Mouse (Mus musculus): ENCODE results near the gene Atxn1. TPM values are rescaled to one million over a fixed set of nuclear protein-coding genes. Genes with fewer than 3 reads are reported as not detected.
A peak's percentile ranks its signal among the peaks of the same experiment; 100 is the strongest.

Gene Atxn1
- polyA plus RNA-seq, 1 experiment from 2014 or later, result 9.0 TPM

GRCm38 (mm10) chr13:45973972-45974490 is 9.2 kb upstream of the Atxn1 start:
- no peak overlapping the region for H3K4me2 ChIP-seq
- no peak for ATAC-seq (replicated peaks)
- 63% methylated on average over 7 of the region's 7 CpGs for WGBS
- H3K36me3 ChIP-seq (replicated peaks), result no peaks in the 10 kb centered on the region
- H3K9me3 ChIP-seq, result no peaks in the 10 kb centered on the region
- H3K27me3 ChIP-seq (replicated peaks), result 0 out of 2 replicates have a peak, but pooled peaks cover 4% of the 10 kb centered on the region
- no peak overlapping the region for H3K4me3 ChIP-seq
- no peak overlapping the region for H3K9ac ChIP-seq
- no peak overlapping the region for H3K27ac ChIP-seq
- no peaks in the 10 kb centered on the region for H3K4me1 ChIP-seq

GRCm38 (mm10) chr13:45970920-45971536 is 6.2 kb upstream of the Atxn1 start:
- Histone ChIP-seq H3K9ac (no peak overlapping the region), H3K36me3 (replicated peaks) (no peaks in the 10 kb centered on the region), H3K9me3 (no peaks in the 10 kb centered on the region), H3K4me3 (no peak overlapping the region), H3K27me3 (replicated peaks) (0 out of 2 replicates have a peak, but pooled peaks cover 4% of the 10 kb centered on the region), H3K4me2 (no peak overlapping the region), H3K27ac (no peak overlapping the region), H3K4me1 (peaks cover 8% of the 10 kb centered on the region)
- no peak for ATAC-seq (replicated peaks)
- 50% methylated on average over 12 of the region's 12 CpGs for WGBS

DNA sequence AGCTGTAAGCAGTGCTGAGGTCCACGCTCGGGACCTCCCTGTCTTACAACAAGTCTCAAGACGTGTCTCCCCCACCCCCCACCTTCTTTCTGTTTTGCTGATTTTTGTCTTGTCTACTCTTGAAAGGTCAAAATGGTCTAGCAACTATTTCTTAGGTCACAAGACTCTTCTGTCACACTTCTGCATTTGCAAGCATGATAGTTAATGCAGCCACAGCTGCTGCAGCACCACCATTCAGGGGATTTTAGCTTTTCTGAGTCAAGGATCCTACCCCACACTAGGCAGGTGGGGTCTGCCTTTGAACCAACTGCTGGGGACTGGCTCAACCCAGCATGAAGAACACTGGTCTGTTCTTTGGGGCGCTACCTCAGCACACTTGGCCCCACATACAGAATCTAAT is 3.4 kb upstream of the Atxn1 start:
- Histone ChIP-seq H3K27me3 (replicated peaks) (0 out of 2 replicates have a peak, but pooled peaks cover 4% of the 10 kb centered on the region), H3K9me3 (no peaks in the 10 kb centered on the region), H3K36me3 (replicated peaks) (no peaks in the 10 kb centered on the region), H3K4me1 (peaks cover 17% of the 10 kb centered on the region), H3K9ac (no peak overlapping the region), H3K4me3 (no peak overlapping the region), H3K27ac (no peak overlapping the region), H3K4me2 (no peak overlapping the region)
- WGBS, result 57% methylated on average over 4 of the region's 4 CpGs
- ATAC-seq (replicated peaks), result no peak

DNA sequence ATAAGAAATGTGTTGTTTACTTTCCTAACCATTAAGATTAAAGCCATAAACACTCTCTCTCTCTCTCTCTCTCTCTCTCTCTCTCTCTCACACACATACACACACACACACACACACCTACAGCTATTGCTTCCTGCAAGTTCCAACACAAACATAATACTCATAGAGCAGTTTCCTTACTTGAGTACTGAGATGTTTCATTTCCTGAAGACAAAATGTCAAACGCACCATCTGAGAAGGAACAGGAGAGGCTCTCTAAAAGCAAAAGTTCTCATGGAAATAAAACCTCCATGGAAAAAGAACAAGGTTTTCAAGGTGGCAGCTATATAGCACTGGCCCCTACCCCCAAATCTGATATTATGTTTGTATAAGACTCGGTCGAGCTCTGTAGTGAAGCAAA is 2.6 kb upstream of the Atxn1 start:
- H3K4me2 ChIP-seq, result no peak overlapping the region
- H3K4me1 ChIP-seq, result peaks cover 23% of the 10 kb centered on the region
- ATAC-seq (replicated peaks), result no peak
- H3K27ac ChIP-seq, result no peak overlapping the region
- H3K9ac ChIP-seq, result no peak overlapping the region
- H3K4me3 ChIP-seq, result no peak overlapping the region
- H3K9me3 ChIP-seq, result no peaks in the 10 kb centered on the region
- 71% methylated on average over 3 of the region's 3 CpGs for WGBS
- H3K27me3 ChIP-seq (replicated peaks), result 0 out of 2 replicates have a peak, but pooled peaks cover 2% of the 10 kb centered on the region
- no peaks in the 10 kb centered on the region for H3K36me3 ChIP-seq (replicated peaks)

GRCm38 (mm10) chr13:45966586-45966985 is 1.8 kb upstream of the Atxn1 start:
- no peak for ATAC-seq (replicated peaks)
- WGBS, result under 1% methylated on average over 14 of the region's 14 CpGs
- Histone ChIP-seq H3K9me3 (no peaks in the 10 kb centered on the region), H3K27ac (no peak overlapping the region), H3K27me3 (replicated peaks) (no peaks in the 10 kb centered on the region), H3K4me1 (peaks cover 31% of the 10 kb centered on the region), H3K4me2 (peak overlapping the region; percentile 93), H3K4me3 (peak overlapping the region; percentile 78), H3K9ac (no peak overlapping the region), H3K36me3 (replicated peaks) (no peaks in the 10 kb centered on the region)

DNA sequence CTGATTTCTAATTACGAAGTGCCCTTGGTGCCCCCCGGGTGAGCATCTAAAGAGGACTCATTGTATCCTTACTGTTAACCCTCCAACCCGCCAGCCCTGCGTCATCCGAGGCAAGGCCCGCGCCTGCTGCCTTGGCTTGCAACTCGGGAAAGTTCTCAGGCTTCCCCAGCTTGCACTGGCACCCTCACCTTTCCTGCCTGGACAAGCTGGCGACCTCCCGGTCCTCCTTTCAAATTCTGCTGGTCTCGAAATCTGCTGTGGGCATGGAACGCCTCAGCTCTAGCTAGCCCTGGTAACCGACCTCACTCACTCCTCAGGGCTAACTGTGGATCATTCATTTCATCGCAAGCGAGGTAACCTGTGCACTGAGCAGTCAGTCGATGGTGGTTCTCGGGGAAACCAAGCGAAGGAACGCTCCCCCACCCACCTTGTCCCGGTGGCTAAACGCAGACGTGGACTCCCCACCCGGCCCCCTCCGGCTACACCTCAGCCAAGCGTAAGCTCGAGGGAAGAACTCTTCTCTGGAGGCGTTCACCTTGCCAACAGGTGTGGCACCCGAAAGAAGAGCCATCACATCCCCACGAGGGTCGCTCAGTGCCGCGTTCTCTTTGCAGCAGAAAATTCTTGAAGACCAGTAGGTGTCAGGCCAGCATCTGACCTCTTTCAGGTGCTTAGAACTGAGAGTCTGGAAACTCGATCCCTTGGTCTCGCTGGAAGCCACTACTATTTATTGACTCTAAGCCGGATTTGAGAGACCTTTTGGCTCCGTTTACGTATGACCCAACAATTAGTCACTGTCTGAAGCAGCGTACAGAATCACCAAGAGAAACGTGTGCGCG is 1.0 kb upstream of the Atxn1 start:
- Histone ChIP-seq H3K27me3 (replicated peaks) (no peaks in the 10 kb centered on the region), H3K4me2 (peak overlapping the region; percentile 93), H3K4me3 (peak overlapping the region; percentile 78), H3K9ac (peak overlapping the region; percentile 94), H3K4me1 (peaks cover 38% of the 10 kb centered on the region), H3K9me3 (no peaks in the 10 kb centered on the region), H3K27ac (peak overlapping the region; percentile 97), H3K36me3 (replicated peaks) (no peaks in the 10 kb centered on the region)
- under 1% methylated on average over 41 of the region's 41 CpGs for WGBS
- peak; percentile 8 for ATAC-seq (replicated peaks)

GRCm38 (mm10) chr13:45964331-45964852 is 416 bp downstream of the Atxn1 start:
- Histone ChIP-seq H3K9me3 (no peaks in the 10 kb centered on the region), H3K27me3 (replicated peaks) (no peaks in the 10 kb centered on the region), H3K36me3 (replicated peaks) (no peaks in the 10 kb centered on the region), H3K4me3 (peak overlapping the region; percentile 78), H3K9ac (peak overlapping the region; percentile 94), H3K4me1 (peaks cover 51% of the 10 kb centered on the region), H3K4me2 (peak overlapping the region; percentile 93), H3K27ac (peak overlapping the region; percentile 97)
- ATAC-seq (replicated peaks), result peak; percentile 65
- WGBS, result under 1% methylated on average over 22 of the region's 39 CpGs

GRCm38 (mm10) chr13:45963497-45964330 is 1.1 kb downstream of the Atxn1 start:
- H3K27ac ChIP-seq, result peak overlapping the region; percentile 97
- WGBS, result 0% methylated on average over 82 of the region's 95 CpGs
- peak overlapping the region; percentile 93 for H3K4me2 ChIP-seq
- peak overlapping the region; percentile 94 for H3K9ac ChIP-seq
- ATAC-seq (replicated peaks), result peak; percentile 41
- H3K9me3 ChIP-seq, result no peaks in the 10 kb centered on the region
- peak overlapping the region; percentile 78 for H3K4me3 ChIP-seq
- no peaks in the 10 kb centered on the region for H3K27me3 ChIP-seq (replicated peaks)
- peaks cover 54% of the 10 kb centered on the region for H3K4me1 ChIP-seq
- no peaks in the 10 kb centered on the region for H3K36me3 ChIP-seq (replicated peaks)

- 4% methylated on average over 5 of the region's 5 CpGs for WGBS
- H3K36me3 ChIP-seq (replicated peaks), result no peaks in the 10 kb centered on the region
- no peaks in the 10 kb centered on the region for H3K27me3 ChIP-seq (replicated peaks)
- H3K9ac ChIP-seq, result peak overlapping the region; percentile 94
- no peak for ATAC-seq (replicated peaks)
- H3K27ac ChIP-seq, result peak overlapping the region; percentile 97
- H3K4me3 ChIP-seq, result peak overlapping the region; percentile 78
- H3K4me1 ChIP-seq, result peaks cover 54% of the 10 kb centered on the region
- peak overlapping the region; percentile 93 for H3K4me2 ChIP-seq
- H3K9me3 ChIP-seq, result no peaks in the 10 kb centered on the region
Observed at GRCm38 (mm10) chr13:45962776-45963175, 2.0 kb downstream of the Atxn1 start.

GRCm38 (mm10) chr13:45961871-45962630 is 2.8 kb downstream of the Atxn1 start:
- Histone ChIP-seq H3K4me1 (peaks cover 54% of the 10 kb centered on the region), H3K36me3 (replicated peaks) (no peaks in the 10 kb centered on the region), H3K4me3 (peak overlapping the region; percentile 78), H3K4me2 (peak overlapping the region; percentile 93), H3K27ac (peak overlapping the region; percentile 97), H3K27me3 (replicated peaks) (no peaks in the 10 kb centered on the region), H3K9me3 (no peaks in the 10 kb centered on the region), H3K9ac (peak overlapping the region; percentile 8; the same call in 1 of the 2 replicates)
- 4% methylated on average over 9 of the region's 9 CpGs for WGBS
- no peak for ATAC-seq (replicated peaks)

DNA sequence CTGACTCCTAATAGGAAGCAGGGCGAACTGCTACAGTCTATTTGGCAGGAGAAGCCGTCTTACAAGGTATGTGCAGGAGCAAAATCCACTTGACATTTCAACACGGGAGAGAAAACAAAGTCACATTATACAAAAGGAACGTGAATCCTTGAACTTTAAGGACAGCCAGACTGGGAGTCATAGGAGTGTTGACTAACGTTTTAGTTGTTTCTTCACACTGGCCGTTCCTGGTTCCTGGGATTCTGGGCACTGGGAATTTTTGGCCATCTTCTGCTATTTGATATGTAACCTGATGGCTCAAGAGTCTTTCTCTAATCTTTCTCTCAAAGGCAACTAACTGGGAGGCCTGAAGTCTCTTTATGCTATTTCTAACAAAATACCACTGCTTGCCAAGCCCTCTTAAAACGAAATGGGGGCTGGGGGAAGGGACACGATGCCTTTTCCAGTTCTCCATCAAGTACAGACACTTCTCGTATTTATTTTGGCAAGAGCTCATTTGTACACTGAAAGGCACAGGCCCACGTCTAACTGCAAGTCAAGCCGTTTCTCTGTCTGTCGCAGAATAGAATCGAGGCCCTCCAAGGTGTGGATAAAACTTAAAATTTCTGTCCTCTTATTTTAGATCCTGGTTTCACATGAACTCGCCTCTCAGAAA is 4.4 kb downstream of the Atxn1 start:
- H3K4me3 ChIP-seq, result no peak overlapping the region
- H3K4me1 ChIP-seq, result peaks cover 40% of the 10 kb centered on the region
- no peak overlapping the region for H3K9ac ChIP-seq
- no peak overlapping the region for H3K27ac ChIP-seq
- H3K36me3 ChIP-seq (replicated peaks), result no peaks in the 10 kb centered on the region
- H3K4me2 ChIP-seq, result peak overlapping the region; percentile 19
- WGBS, result 28% methylated on average over 14 of the region's 14 CpGs
- no peaks in the 10 kb centered on the region for H3K9me3 ChIP-seq
- H3K27me3 ChIP-seq (replicated peaks), result no peaks in the 10 kb centered on the region
- no peak for ATAC-seq (replicated peaks)

All from midbrain, embryonic 15.5 days (tissue).